Mouse (Mus musculus) hindbrain, embryonic 10.5 days (tissue): ENCODE measurements around the gene P3h4. TPM values are rescaled to one million over a fixed set of nuclear protein-coding genes. Genes with fewer than 3 reads are reported as not detected.

ENCODE experiments used
- DNase-seq: peaks from one replicate; pipeline ENCODE4 v3.0.0-alpha.2; 2017; ENCODE audit warnings: low spot score
- H3K27ac ChIP-seq: fragments of 300-500 bp; sonication (generic); 2 replicates; pipeline ENCODE4 v1.5.1; 2016; ENCODE audit warnings: mild to moderate bottlenecking, moderate library complexity
- H3K27me3 ChIP-seq: fragments of 300-500 bp; sonication (generic); 2 replicates; pipeline ENCODE4 v1.6.1; 2016; ENCODE audit warnings: mild to moderate bottlenecking; ENCODE audit not compliant: poor library complexity, insufficient read depth, severe bottlenecking
- H3K36me3 ChIP-seq: fragments of 300-500 bp; sonication (generic); 2 replicates; pipeline ENCODE4 v1.6.1; 2016; ENCODE audit warnings: mild to moderate bottlenecking, moderate library complexity
- H3K4me1 ChIP-seq: fragments of 300-500 bp; sonication (generic); replicated peaks from 2 replicates; pipeline ENCODE4 v1.6.1; 2016; ENCODE audit warnings: mild to moderate bottlenecking
- H3K4me3 ChIP-seq: fragments of 300-500 bp; sonication (generic); 2 replicates; pipeline ENCODE4 v1.5.1; 2016; ENCODE audit warnings: mild to moderate bottlenecking, moderate library complexity
- H3K9me3 ChIP-seq: fragments of 300-500 bp; sonication (generic); 2 replicates; pipeline ENCODE4 v1.6.1; 2016; ENCODE audit warnings: mild to moderate bottlenecking, moderate library complexity
- WGBS: fragments of 180-500 bp; shearing (Covaris S2); methylation state at CpG from one replicate; pipeline ENCODE4 v1.1.7; 2016; 5-methylcytosine and 5-hydroxymethylcytosine counted together
- polyA plus RNA-seq: library from polyadenylated mRNA; unstranded; fragments of >200 nt; fragmentation: Nextera tagmentation; extraction: Ambion mirVana; gene quantifications from 2 replicates; pipeline ENCODE4 v1.2.1, GENCODE M21; 2016

The P3h4 gene
- polyA plus RNA-seq, 1 experiment from 2014 or later, result 27.0 TPM

- Histone ChIP-seq H3K9me3 (no peaks in the 10 kb centered on the region), H3K4me1 (peaks cover 18% of the 10 kb centered on the region), H3K36me3 (peaks cover 72% of the 10 kb centered on the region), H3K27ac (no peak overlapping the region), H3K27me3 (no peaks in the 10 kb centered on the region), H3K4me3 (no peak overlapping the region)
- 81% methylated on average over 6 of the region's 6 CpGs for WGBS
- DNase-seq, result no peak
Observed at GRCm38 (mm10) chr11:100382682-100383081, 32.0 kb downstream of the P3h4 start.

GRCm38 (mm10) chr11:100379311-100379710 is 35.3 kb downstream of the P3h4 start:
- Histone ChIP-seq H3K36me3 (peaks cover 83% of the 10 kb centered on the region), H3K4me1 (0 out of 2 replicates have a peak, but pooled peaks cover 4% of the 10 kb centered on the region), H3K27ac (no peak overlapping the region), H3K9me3 (no peaks in the 10 kb centered on the region), H3K27me3 (no peaks in the 10 kb centered on the region), H3K4me3 (no peak overlapping the region)
- 93% methylated on average over 4 of the region's 4 CpGs for WGBS
- DNase-seq, result no peak

- no peaks in the 10 kb centered on the region for H3K9me3 ChIP-seq
- 85% methylated on average over 5 of the region's 5 CpGs for WGBS
- DNase-seq, result no peak
- 0 out of 2 replicates have a peak, but pooled peaks cover 4% of the 10 kb centered on the region for H3K4me1 ChIP-seq
- no peak overlapping the region for H3K4me3 ChIP-seq
- H3K36me3 ChIP-seq, result peaks cover 85% of the 10 kb centered on the region
- no peaks in the 10 kb centered on the region for H3K27me3 ChIP-seq
- H3K27ac ChIP-seq, result no peak overlapping the region
Observed at GRCm38 (mm10) chr11:100378446-100378845, 36.2 kb downstream of the P3h4 start.

GRCm38 (mm10) chr11:100377989-100378388 is 36.6 kb downstream of the P3h4 start:
- Histone ChIP-seq H3K4me3 (no peak overlapping the region), H3K27ac (no peak overlapping the region), H3K36me3 (peaks cover 85% of the 10 kb centered on the region), H3K27me3 (no peaks in the 10 kb centered on the region), H3K9me3 (no peaks in the 10 kb centered on the region), H3K4me1 (0 out of 2 replicates have a peak, but pooled peaks cover 2% of the 10 kb centered on the region)
- DNase-seq, result no peak
- 94% methylated on average over 14 of the region's 14 CpGs for WGBS

GRCm38 (mm10) chr11:100376746-100377389 is 37.8 kb downstream of the P3h4 start:
- Histone ChIP-seq H3K4me1 (peaks cover 7% of the 10 kb centered on the region), H3K36me3 (peaks cover 84% of the 10 kb centered on the region), H3K27me3 (no peaks in the 10 kb centered on the region), H3K4me3 (no peak overlapping the region), H3K27ac (no peak overlapping the region), H3K9me3 (no peaks in the 10 kb centered on the region)
- WGBS, result 93% methylated on average over 21 of the region's 21 CpGs
- DNase-seq, result no peak

- Histone ChIP-seq H3K27ac (no peak overlapping the region), H3K4me1 (peaks cover 12% of the 10 kb centered on the region), H3K36me3 (peaks cover 84% of the 10 kb centered on the region), H3K27me3 (no peaks in the 10 kb centered on the region), H3K9me3 (no peaks in the 10 kb centered on the region), H3K4me3 (no peak overlapping the region)
- DNase-seq, result no peak
- WGBS, result 81% methylated on average over 4 of the region's 4 CpGs
Observed at GRCm38 (mm10) chr11:100376005-100376404, 38.6 kb downstream of the P3h4 start.

GRCm38 (mm10) chr11:100375127-100375526 is 39.5 kb downstream of the P3h4 start:
- Histone ChIP-seq H3K36me3 (peaks cover 83% of the 10 kb centered on the region), H3K27me3 (no peaks in the 10 kb centered on the region), H3K4me3 (no peak overlapping the region), H3K4me1 (peaks cover 16% of the 10 kb centered on the region), H3K9me3 (no peaks in the 10 kb centered on the region), H3K27ac (no peak overlapping the region)
- no peak for DNase-seq
- WGBS, result 88% methylated on average over 9 of the region's 9 CpGs

GRCm38 (mm10) chr11:100371981-100372558 is 42.6 kb downstream of the P3h4 start:
- Histone ChIP-seq H3K4me1 (peaks cover 19% of the 10 kb centered on the region), H3K4me3 (no peak overlapping the region), H3K36me3 (peaks cover 59% of the 10 kb centered on the region), H3K27ac (0 out of 2 replicates have a peak overlapping the region, but pooled peaks have one; percentile 42), H3K9me3 (no peaks in the 10 kb centered on the region), H3K27me3 (no peaks in the 10 kb centered on the region)
- DNase-seq, result no peak
- 74% methylated on average over 7 of the region's 8 CpGs for WGBS

GRCm38 (mm10) chr11:100369822-100370221 is 44.8 kb downstream of the P3h4 start:
- Histone ChIP-seq H3K27me3 (no peaks in the 10 kb centered on the region), H3K36me3 (peaks cover 40% of the 10 kb centered on the region), H3K4me3 (no peak overlapping the region), H3K27ac (no peak overlapping the region), H3K4me1 (peaks cover 21% of the 10 kb centered on the region), H3K9me3 (no peaks in the 10 kb centered on the region)
- 83% methylated on average over 8 of the region's 8 CpGs for WGBS
- no peak for DNase-seq

- H3K36me3 ChIP-seq, result peaks cover 37% of the 10 kb centered on the region
- DNase-seq, result no peak
- no peak overlapping the region for H3K27ac ChIP-seq
- H3K4me3 ChIP-seq, result no peak overlapping the region
- H3K4me1 ChIP-seq, result peaks cover 26% of the 10 kb centered on the region
- 89% methylated on average over 7 of the region's 7 CpGs for WGBS
- H3K9me3 ChIP-seq, result no peaks in the 10 kb centered on the region
- H3K27me3 ChIP-seq, result 0 out of 2 replicates have a peak, but pooled peaks cover 1% of the 10 kb centered on the region
Observed at GRCm38 (mm10) chr11:100369145-100369544, 45.5 kb downstream of the P3h4 start.

- Histone ChIP-seq H3K27me3 (peaks cover 40% of the 10 kb centered on the region), H3K9me3 (no peaks in the 10 kb centered on the region), H3K27ac (no peak overlapping the region), H3K36me3 (no peaks in the 10 kb centered on the region), H3K4me1 (peaks cover 21% of the 10 kb centered on the region), H3K4me3 (no peak overlapping the region; the same call in 1 of the 2 replicates)
- DNase-seq, result peak; percentile 75
- WGBS, result 20% methylated on average over 12 of the region's 12 CpGs
Observed at GRCm38 (mm10) chr11:100362979-100363562, 51.6 kb downstream of the P3h4 start.

GRCm38 (mm10) chr11:100362209-100362978 is 52.2 kb downstream of the P3h4 start:
- DNase-seq, result peak; percentile 80
- H3K27me3 ChIP-seq, result peaks cover 47% of the 10 kb centered on the region
- H3K4me3 ChIP-seq, result no peak overlapping the region
- peaks cover 21% of the 10 kb centered on the region for H3K4me1 ChIP-seq
- no peaks in the 10 kb centered on the region for H3K9me3 ChIP-seq
- no peaks in the 10 kb centered on the region for H3K36me3 ChIP-seq
- WGBS, result 13% methylated on average over 8 of the region's 8 CpGs
- no peak overlapping the region for H3K27ac ChIP-seq
